Mouse (Mus musculus) CH12.LX (cell line): ENCODE measurements around the gene Grin2a.

Experiments
- BHLHE40 ChIP-seq: IDR thresholded peaks from 2 replicates; pipeline ENCODE4 v1.6.1; 2011; ENCODE audit warnings: mild to moderate bottlenecking, low read depth, low read length, improper control_type of control experiment
- CHD2 ChIP-seq: IDR thresholded peaks from 2 replicates; pipeline ENCODE4 v1.6.1; 2011; ENCODE audit warnings: low read length, improper control_type of control experiment
- CTCF ChIP-seq, 2 experiments: IDR thresholded peaks in 1 of 2; conservative IDR thresholded peaks in 1 of 2; 2 replicates each; pipeline ENCODE4 v1.5.1; 2011 to 2012; ENCODE audit warnings: low read depth in 2 of 2, low read length in 2 of 2, improper control_type of control experiment in 1 of 2, inconsistent platforms in 1 of 2, mild to moderate bottlenecking in 1 of 2, moderate library complexity in 1 of 2
- E2F4 ChIP-seq: IDR thresholded peaks from 2 replicates; pipeline ENCODE4 v1.6.1; 2011; ENCODE audit warnings: low read depth, low read length, improper control_type of control experiment; ENCODE audit not compliant: insufficient replicate concordance
- EP300 ChIP-seq: IDR thresholded peaks from 2 replicates; pipeline ENCODE4 v1.6.1; 2011; ENCODE audit warnings: low read length, improper control_type of control experiment
- MEF2A ChIP-seq: IDR thresholded peaks from 2 replicates; pipeline ENCODE4 v1.6.1; 2014; ENCODE audit warnings: low read depth, mild to moderate bottlenecking, inconsistent platforms, low read length, improper control_type of control experiment, borderline replicate concordance
- NRF1 ChIP-seq: IDR thresholded peaks from 2 replicates; pipeline ENCODE4 v1.6.1; 2014; ENCODE audit warnings: low read depth, mild to moderate bottlenecking, inconsistent platforms, low read length, improper control_type of control experiment, moderate library complexity
- POLR2A ChIP-seq: IDR thresholded peaks from 2 replicates; pipeline ENCODE4 v1.6.1; 2011; ENCODE audit warnings: low read depth, mild to moderate bottlenecking, improper control_type of control experiment, low read length
- RCOR1 ChIP-seq: conservative IDR thresholded peaks from 2 replicates; pipeline ENCODE4 v1.6.1; 2012; ENCODE audit warnings: low read depth, mild to moderate bottlenecking, inconsistent platforms, low read length, improper control_type of control experiment
- SMC3 ChIP-seq: IDR thresholded peaks from 2 replicates; pipeline ENCODE4 v1.6.1; 2011; ENCODE audit warnings: low read depth, low read length, improper control_type of control experiment
- UBTF ChIP-seq: IDR thresholded peaks from 2 replicates; pipeline ENCODE4 v1.6.1; 2012; ENCODE audit warnings: low read depth, mild to moderate bottlenecking, inconsistent platforms, low read length, improper control_type of control experiment, moderate library complexity
- USF1 ChIP-seq: IDR thresholded peaks from 2 replicates; pipeline ENCODE4 v1.6.1; 2014; ENCODE audit warnings: low read depth, mild to moderate bottlenecking, inconsistent platforms, low read length, improper control_type of control experiment
- ZKSCAN1 ChIP-seq: IDR thresholded peaks from 2 replicates; pipeline ENCODE4 v1.6.1; 2012; ENCODE audit warnings: low read depth, inconsistent platforms, low read length, improper control_type of control experiment, borderline replicate concordance

GRCm38 (mm10) chr16:9954266-9954665, 41.1 kb downstream of the Grin2a start:
- no peak for TF ChIP-seq USF1
- TF ChIP-seq RCOR1, result no peak
- TF ChIP-seq NRF1, result no peak
- TF ChIP-seq POLR2A, result no peak
- no peak for TF ChIP-seq ZKSCAN1
- TF ChIP-seq CTCF (conservative IDR thresholded peaks at IDR 0.05 in 1 of 2, IDR thresholded peaks at IDR 0.05 in 1 of 2; ENCODE audit: low read depth in 2 of 2, low read length in 2 of 2), result no peak
- TF ChIP-seq CHD2, result no peak
- TF ChIP-seq UBTF, result no peak
- no peak for TF ChIP-seq EP300
- no peak for TF ChIP-seq BHLHE40
- TF ChIP-seq SMC3, result no peak
- TF ChIP-seq MEF2A, result no peak
- TF ChIP-seq E2F4, result no peak
